Mouse (Mus musculus) heart, postnatal 0 days (tissue): ENCODE measurements around the gene Arhgef28. TPM values are rescaled to one million over a fixed set of nuclear protein-coding genes. Genes with fewer than 3 reads are reported as not detected.

Experiments
- ATAC-seq: fragments of 200-750 bp; cut with Nextera tagmentation; 2 replicates; pipeline ENCODE4 v1.8.0; 2017; ENCODE audit warnings: low read depth, moderate number of reproducible peaks, moderate library complexity; ENCODE audit not compliant: insufficient read depth
- DNase-seq: peaks from one replicate; pipeline ENCODE4 v3.0.0-alpha.2; 2016; ENCODE audit warnings: low spot score
- H3K27ac ChIP-seq: fragments of 300-500 bp; sonication (generic); 2 replicates; pipeline ENCODE4 v1.5.1; 2014; ENCODE audit warnings: low read depth, mild to moderate bottlenecking
- H3K27me3 ChIP-seq: fragments of 300-500 bp; sonication (generic); 2 replicates; pipeline ENCODE4 v1.6.1; 2014; ENCODE audit warnings: low read length, mixed read lengths; ENCODE audit not compliant: control insufficient read depth, insufficient read depth
- H3K36me3 ChIP-seq: fragments of 300-500 bp; sonication (generic); replicated peaks from 2 replicates; pipeline ENCODE4 v1.6.1; 2014; ENCODE audit warnings: low read length, mixed read lengths; ENCODE audit not compliant: control insufficient read depth, insufficient read depth
- H3K4me1 ChIP-seq: fragments of 300-500 bp; sonication (generic); 2 replicates; pipeline ENCODE4 v1.6.1; 2014; ENCODE audit warnings: antibody characterized with exemption; ENCODE audit not compliant: control insufficient read depth, insufficient read depth
- H3K4me2 ChIP-seq: fragments of 300-500 bp; sonication (generic); 2 replicates; pipeline ENCODE4 v1.6.1; 2014; ENCODE audit warnings: low read depth, mild to moderate bottlenecking, low read length, moderate library complexity
- H3K4me3 ChIP-seq: fragments of 300-500 bp; sonication (generic); 2 replicates; pipeline ENCODE4 v1.5.1; 2014; ENCODE audit warnings: low read depth, low read length
- H3K9ac ChIP-seq: fragments of 300-500 bp; sonication (generic); replicated peaks from 2 replicates; pipeline ENCODE4 v1.6.1; 2014; ENCODE audit warnings: low read depth, low read length, mixed read lengths
- H3K9me3 ChIP-seq: fragments of 300-500 bp; sonication (generic); replicated peaks from 2 replicates; pipeline ENCODE4 v1.6.1; 2016; ENCODE audit warnings: low read length; ENCODE audit not compliant: control insufficient read depth
- CTCF ChIP-seq: IDR thresholded peaks from 2 replicates; pipeline ENCODE4 v1.5.1; 2016; ENCODE audit warnings: antibody characterized with exemption, control low read depth, low read depth
- EP300 ChIP-seq: IDR thresholded peaks from 2 replicates; pipeline ENCODE4 v1.6.1; 2016; ENCODE audit warnings: antibody characterized with exemption, low read depth
- WGBS: fragments of 180-500 bp; shearing (Covaris S2); extraction: QIAGEN DNeasy Blood & Tissue Kit; methylation state at CpG from one replicate; pipeline ENCODE4 v1.1.7; 2014; 5-methylcytosine and 5-hydroxymethylcytosine counted together
- polyA plus RNA-seq: library from polyadenylated mRNA; unstranded; fragments of >200 nt; fragmentation: Nextera tagmentation; extraction: Ambion mirVana; gene quantifications from 2 replicates; pipeline ENCODE4 v1.2.1, GENCODE M21; 2015
- total RNA-seq: library from RNA; depleted of rRNA; stranded (reverse); fragments of >200 nt; gene quantifications from 2 replicates; pipeline ENCODE4 v1.2.3, GENCODE M21; 2014; ENCODE audit warnings: low replicate concordance

Gene Arhgef28
- total and polyA plus RNA-seq, 2 experiments from 2014 or later = 6.9 to 10.5 TPM

GRCm38 (mm10) chr13:98241531-98242282 is 35.5 kb upstream of the Arhgef28 start:
- DNase-seq (no peak), ATAC-seq (no peak)
- H3K4me1 ChIP-seq = no peaks in the 10 kb centered on the region
- H3K4me3 ChIP-seq = no peak overlapping the region
- H3K9ac ChIP-seq = no peak overlapping the region
- H3K27me3 ChIP-seq = no peaks in the 10 kb centered on the region
- TF ChIP-seq EP300 (no peak), CTCF (no peak)
- no peak overlapping the region for H3K27ac ChIP-seq
- H3K36me3 ChIP-seq = no peaks in the 10 kb centered on the region
- 53% methylated on average over 9 of the region's 9 CpGs for WGBS
- no peak overlapping the region for H3K4me2 ChIP-seq
- no peaks in the 10 kb centered on the region for H3K9me3 ChIP-seq

GRCm38 (mm10) chr13:98239978-98240641 is 33.9 kb upstream of the Arhgef28 start:
- Histone ChIP-seq H3K9me3 (no peaks in the 10 kb centered on the region), H3K4me2 (no peak overlapping the region), H3K27ac (no peak overlapping the region), H3K4me3 (no peak overlapping the region), H3K36me3 (no peaks in the 10 kb centered on the region), H3K9ac (no peak overlapping the region), H3K4me1 (no peaks in the 10 kb centered on the region), H3K27me3 (no peaks in the 10 kb centered on the region)
- TF ChIP-seq EP300 (no peak), CTCF (peak; percentile 89)
- DNase-seq = peak; percentile 30
- no peak for ATAC-seq
- 17% methylated on average over 12 of the region's 12 CpGs for WGBS

GRCm38 (mm10) chr13:98235451-98235850 is 29.2 kb upstream of the Arhgef28 start:
- 46% methylated on average over 6 of the region's 6 CpGs for WGBS
- H3K9me3 ChIP-seq = no peaks in the 10 kb centered on the region
- no peak for ATAC-seq

DNA sequence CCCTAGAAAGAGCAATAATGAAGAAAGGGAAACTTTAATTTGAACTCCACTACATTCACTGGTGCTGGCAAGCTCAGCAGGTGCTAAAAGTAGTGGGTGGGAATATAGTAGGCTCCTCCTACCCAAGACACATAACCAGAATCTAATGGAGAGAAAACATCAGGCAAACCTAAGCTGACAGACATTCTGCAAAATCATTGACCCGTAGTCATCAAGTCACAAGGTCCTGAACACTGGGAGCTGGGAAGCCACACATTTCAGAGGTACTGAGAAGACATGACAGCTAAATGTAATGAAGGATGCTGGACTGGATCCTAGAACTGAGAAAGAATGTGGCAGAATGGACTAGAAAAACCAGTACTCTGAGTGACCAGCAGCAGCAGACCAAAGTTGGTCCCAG is 24.3 kb upstream of the Arhgef28 start:
- 97% methylated on average over 1 of the region's 1 CpGs for WGBS

More at GRCm38 (mm10) chr13:98235451-98235850, 29.2 kb upstream of the Arhgef28 start:
- H3K4me2 ChIP-seq = no peak overlapping the region
- H3K4me1 ChIP-seq = no peaks in the 10 kb centered on the region
- no peak for TF ChIP-seq CTCF
- H3K27ac ChIP-seq = no peak overlapping the region
- H3K9ac ChIP-seq = no peak overlapping the region
- H3K36me3 ChIP-seq = no peaks in the 10 kb centered on the region
- no peaks in the 10 kb centered on the region for H3K27me3 ChIP-seq
- DNase-seq = no peak
- no peak overlapping the region for H3K4me3 ChIP-seq

DNA sequence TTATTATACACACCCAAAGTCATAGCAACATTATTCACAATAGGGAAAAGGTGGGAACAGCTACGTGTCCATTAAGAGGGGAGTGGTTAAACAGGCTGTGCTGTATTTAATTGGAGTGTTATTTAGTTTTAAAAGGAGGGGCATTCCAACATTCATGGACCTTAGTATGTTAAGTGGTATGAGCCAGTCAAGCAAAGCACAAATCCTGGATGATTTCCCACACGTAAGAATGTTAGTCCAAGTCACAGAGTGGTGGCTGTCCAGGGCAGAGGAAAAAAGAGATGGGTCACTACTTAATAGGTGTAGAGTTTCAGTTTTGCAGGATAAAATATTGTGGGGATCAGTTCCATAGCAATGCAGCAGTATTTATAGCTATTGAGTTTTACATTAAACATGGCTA is 20.0 kb upstream of the Arhgef28 start:
- H3K4me1 ChIP-seq = no peaks in the 10 kb centered on the region
- H3K9ac ChIP-seq = no peak overlapping the region
- no peaks in the 10 kb centered on the region for H3K27me3 ChIP-seq
- TF ChIP-seq CTCF (no peak), EP300 (no peak)
- no peak overlapping the region for H3K4me3 ChIP-seq
- H3K27ac ChIP-seq = no peak overlapping the region
- ATAC-seq (no peak), DNase-seq (no peak)
- 58% methylated on average over 2 of the region's 2 CpGs for WGBS
- H3K9me3 ChIP-seq = no peaks in the 10 kb centered on the region
- no peaks in the 10 kb centered on the region for H3K36me3 ChIP-seq
- H3K4me2 ChIP-seq = no peak overlapping the region

More for the DNA sequence above, 24.3 kb upstream of the Arhgef28 start:
- H3K9ac ChIP-seq = no peak overlapping the region
- no peaks in the 10 kb centered on the region for H3K27me3 ChIP-seq
- no peak for ATAC-seq
- H3K4me3 ChIP-seq = no peak overlapping the region
- no peaks in the 10 kb centered on the region for H3K36me3 ChIP-seq
- H3K4me2 ChIP-seq = no peak overlapping the region
- TF ChIP-seq CTCF = no peak
- TF ChIP-seq EP300 = no peak
- H3K27ac ChIP-seq = no peak overlapping the region
- no peaks in the 10 kb centered on the region for H3K9me3 ChIP-seq
- H3K4me1 ChIP-seq = no peaks in the 10 kb centered on the region
- DNase-seq = no peak
